Mouse (Mus musculus): ENCODE data around the gene Isl1. TPM values are rescaled to one million over a fixed set of nuclear protein-coding genes. Genes with fewer than 3 reads are reported as not detected.

Gene Isl1
- 13.7 and 18.3 TPM in 2 replicates for polyA plus RNA-seq (2012; rRNA removed)

GRCm38 (mm10) chr13:116309584-116310462, at the start of gene Isl1:
TSS of gene Isl1 (minus strand) at chr13:116309689.

Measured in stomach, adult 2 months (tissue).